Mouse (Mus musculus) gastrocnemius, postnatal 4 days (tissue): ENCODE measurements around the gene Tti1. TPM values are rescaled to one million over a fixed set of nuclear protein-coding genes. Genes with fewer than 3 reads are reported as not detected.

Experiments used
- DNase-seq, 2 experiments: peaks; one replicate each; pipeline ENCODE4 v3.0.0; 2021 to 2022; ENCODE audit warnings: low spot score in 2 of 2, mixed read lengths in 2 of 2
- total RNA-seq, 2 experiments: library from RNA; stranded (reverse); gene quantifications; 2 replicates each; pipeline ENCODE4 v1.2.3; 2021

Tti1 gene
- total RNA-seq, 2 experiments from 2014 or later: 20.9 to 24.3 TPM

- no peak for DNase-seq
Measured at GRCm38 (mm10) chr2:158043504-158043903, 15.3 kb upstream of the Tti1 start.

- DNase-seq: no peak
Measured at GRCm38 (mm10) chr2:158040396-158040795, 12.2 kb upstream of the Tti1 start.

- DNase-seq: no peak
Measured at GRCm38 (mm10) chr2:158039662-158040061, 11.4 kb upstream of the Tti1 start.

GRCm38 (mm10) chr2:158037571-158037970, 9.3 kb upstream of the Tti1 start:
- no peak for DNase-seq

GRCm38 (mm10) chr2:158036953-158037352, 8.7 kb upstream of the Tti1 start:
- DNase-seq: no peak

GRCm38 (mm10) chr2:158036408-158036807, 8.2 kb upstream of the Tti1 start:
- DNase-seq: no peak

- no peak for DNase-seq
Measured at GRCm38 (mm10) chr2:158035813-158036212, 7.6 kb upstream of the Tti1 start.

GRCm38 (mm10) chr2:158030007-158030406, 1.8 kb upstream of the Tti1 start:
- DNase-seq: no peak

- DNase-seq: no peak
Measured at GRCm38 (mm10) chr2:158027855-158028353, 329 bp downstream of the Tti1 start.

- no peak for DNase-seq
Measured at GRCm38 (mm10) chr2:158017330-158017729, 10.9 kb downstream of the Tti1 start.

- no peak for DNase-seq
Measured at GRCm38 (mm10) chr2:158012608-158013007, 15.6 kb downstream of the Tti1 start.

- DNase-seq: no peak
Measured at GRCm38 (mm10) chr2:158009373-158009772, 18.9 kb downstream of the Tti1 start.

GRCm38 (mm10) chr2:158005641-158006040, 22.6 kb downstream of the Tti1 start:
- DNase-seq: no peak

GRCm38 (mm10) chr2:158004620-158005019, 23.6 kb downstream of the Tti1 start:
- DNase-seq: no peak

GRCm38 (mm10) chr2:157998817-157999216, 29.4 kb downstream of the Tti1 start:
- DNase-seq: no peak

- no peak for DNase-seq
Measured at GRCm38 (mm10) chr2:157992501-157992900, 35.7 kb downstream of the Tti1 start.

GRCm38 (mm10) chr2:157991026-157991425, 37.2 kb downstream of the Tti1 start:
- no peak for DNase-seq

- DNase-seq: no peak
Measured at GRCm38 (mm10) chr2:157989946-157990345, 38.3 kb downstream of the Tti1 start.

- DNase-seq: no peak
Measured at GRCm38 (mm10) chr2:157988416-157989190, 39.6 kb downstream of the Tti1 start.

GRCm38 (mm10) chr2:157986235-157986634, 42.0 kb downstream of the Tti1 start:
- no peak for DNase-seq

- no peak for DNase-seq
Measured at GRCm38 (mm10) chr2:157985611-157986010, 42.6 kb downstream of the Tti1 start.

- no peak for DNase-seq
Measured at GRCm38 (mm10) chr2:157983276-157983675, 45.0 kb downstream of the Tti1 start.

- no peak for DNase-seq
Measured at GRCm38 (mm10) chr2:157982727-157983126, 45.5 kb downstream of the Tti1 start.
